In genomic region chr14:79621143-79621542, GRCm38 (mm10) we compare ENCODE assay signal across 33 mouse cellular contexts. TPM values are rescaled to one million over a fixed set of nuclear protein-coding genes. Genes with fewer than 3 reads are reported as not detected.
A peak's percentile ranks its signal among the peaks of the same experiment; 100 is the strongest.
DNase-seq lines count a peak whose midpoint lies in the region; ATAC-seq and TF ChIP-seq lines count a peak whose summit lies in the region.
"Had no signal": no experiment of that assay in that cellular context is flagged by ENCODE, and none has a peak within 500 bp of the region (broad histone marks: within the 10 kb centered on the region; RNA-seq: fewer than 3 reads in every experiment).

No protein-coding gene starts in this region.

- intact Hi-C loops in left cerebral cortex, adult 2 months (cut with DNase I) = no loop called here

- peaks cover 65% of the 10 kb centered on the region for H3K36me3 ChIP-seq in kidney, embryonic 15.5 days
- peaks cover 55% of the 10 kb centered on the region for H3K36me3 ChIP-seq in midbrain, embryonic 14.5 days (ENCODE audit: control insufficient read depth, insufficient read depth, low read length)
- peaks cover 27% of the 10 kb centered on the region for H3K36me3 ChIP-seq in midbrain, postnatal 0 days (ENCODE audit: insufficient read depth, low read length)
- H3K36me3 ChIP-seq in liver, embryonic 14.5 days (replicated peaks; ENCODE audit: control insufficient read depth, insufficient read depth, low read depth) = peaks cover 20% of the 10 kb centered on the region

- peak; percentile 23; the same call in 1 of the 2 replicates for TF ChIP-seq EP300 in liver, embryonic 14.5 days (IDR thresholded peaks at IDR 0.05; ENCODE audit: low read depth)

- 0 out of 2 replicates have a peak, but pooled peaks have one; percentile 29 for ATAC-seq in kidney, embryonic 15.5 days (replicated peaks; ENCODE audit: low FRiP score)
- no peak for ATAC-seq in midbrain, embryonic 14.5 days (ENCODE audit: low FRiP score, low TSS enrichment)
- no peak for ATAC-seq in midbrain, postnatal 0 days (ENCODE audit: low FRiP score)
- peak; percentile 45; the same call in 1 of the 2 replicates for ATAC-seq in liver, embryonic 14.5 days (ENCODE audit: insufficient read depth)
- ATAC-seq in megakaryocyte-erythroid progenitor cell, adult 5-6 weeks (replicated peaks; ENCODE audit: low FRiP score, low TSS enrichment, poor library complexity, severe bottlenecking) = 0 out of 2 replicates have a peak, but pooled peaks have one; percentile 37
- ATAC-seq: activated CD4-positive, CD25-positive, alpha-beta regulatory T cell, adult 4 months; forebrain, embryonic 15.5 days had no signal

- 0 out of 2 replicates have a peak, but pooled peaks cover 3% of the 10 kb centered on the region for H3K4me1 ChIP-seq in kidney, embryonic 15.5 days
- H3K4me1 ChIP-seq in midbrain, embryonic 14.5 days (ENCODE audit: control insufficient read depth, insufficient read depth, low read length) = no peaks in the 10 kb centered on the region
- no peaks in the 10 kb centered on the region for H3K4me1 ChIP-seq in midbrain, postnatal 0 days (ENCODE audit: insufficient read depth, low read length)
- H3K4me1 ChIP-seq in liver, embryonic 14.5 days (replicated peaks; ENCODE audit: control insufficient read depth in 2 of 2, insufficient read depth in 2 of 2, low read length in 1 of 2) = peaks cover 0 to 4% of the 10 kb centered on the region in 2 experiments; a peak in 3 of 4 replicates
- H3K4me1 ChIP-seq: embryonic facial prominence, embryonic 13.5 days; forebrain, embryonic 10.5 days; forebrain, embryonic 15.5 days; hindbrain, embryonic 13.5 days; limb, embryonic 12.5 days; midbrain, embryonic 10.5 days had no signal

- H3K27me3 ChIP-seq in kidney, embryonic 15.5 days = no peaks in the 10 kb centered on the region
- H3K27me3 ChIP-seq in midbrain, embryonic 14.5 days (ENCODE audit: control insufficient read depth, insufficient read depth, low read length) = no peaks in the 10 kb centered on the region
- H3K27me3 ChIP-seq in midbrain, postnatal 0 days (ENCODE audit: insufficient read depth, low read length) = no peaks in the 10 kb centered on the region
- H3K27me3 ChIP-seq in liver, embryonic 14.5 days (ENCODE audit: control insufficient read depth, insufficient read depth, low read length) = no peaks in the 10 kb centered on the region
- H3K27me3 ChIP-seq: embryonic facial prominence, embryonic 13.5 days; forebrain, embryonic 15.5 days; hindbrain, embryonic 13.5 days; limb, embryonic 12.5 days had no signal

- no peaks in the 10 kb centered on the region for H3K9me3 ChIP-seq in kidney, embryonic 15.5 days (replicated peaks)
- H3K9me3 ChIP-seq in midbrain, embryonic 14.5 days (ENCODE audit: control insufficient read depth, low read length) = no peaks in the 10 kb centered on the region
- no peaks in the 10 kb centered on the region for H3K9me3 ChIP-seq in midbrain, postnatal 0 days (ENCODE audit: low read length)
- no peaks in the 10 kb centered on the region for H3K9me3 ChIP-seq in liver, embryonic 14.5 days (ENCODE audit: control insufficient read depth, low read length)
- H3K9me3 ChIP-seq: embryonic facial prominence, embryonic 13.5 days; forebrain, embryonic 10.5 days; forebrain, embryonic 15.5 days; hindbrain, embryonic 13.5 days; limb, embryonic 12.5 days; midbrain, embryonic 10.5 days had no signal

- H3K4me2 ChIP-seq in kidney, embryonic 15.5 days = no peak overlapping the region
- H3K4me2 ChIP-seq in midbrain, embryonic 14.5 days (ENCODE audit: low read length) = no peak overlapping the region
- H3K4me2 ChIP-seq in midbrain, postnatal 0 days (ENCODE audit: low read depth, low read length, poor library complexity, severe bottlenecking) = no peak overlapping the region
- H3K4me2 ChIP-seq in liver, embryonic 14.5 days (ENCODE audit: low read depth) = no peak overlapping the region
- H3K4me2 ChIP-seq: embryonic facial prominence, embryonic 13.5 days; forebrain, embryonic 15.5 days; hindbrain, embryonic 13.5 days; limb, embryonic 12.5 days had no signal

- DNase-seq in kidney, adult 18-20 months = no peak
- peak; percentile 26 for DNase-seq in midbrain, embryonic 14.5 days
- DNase-seq in midbrain, postnatal 0 days (ENCODE audit: low spot score) = no peak
- peak in 1 of 3 experiments; percentile 22 for DNase-seq in liver, embryonic 14.5 days (ENCODE audit: low read depth in 3 of 3, low spot score in 3 of 3)
- no peak for DNase-seq in left cerebral cortex, adult 8-10 months (ENCODE audit: low spot score in 2 of 2)
- no peak for DNase-seq in left cerebral cortex, adult 2 months (ENCODE audit: extremely low spot score in 1 of 2, low spot score in 2 of 2)
- DNase-seq: adrenal gland, adult 2 months; adrenal gland, postnatal 36 days; cerebellum, adult 8-10 months; embryo, embryonic 11 days; gastrocnemius, adult 2 months; gastrocnemius, postnatal 36 days; heart, adult 2 months; heart, postnatal 36 days; kidney, adult 11 months; lung, adult 2 months; lung, postnatal 10 days; retina, postnatal 1 day; right cerebral cortex, postnatal 14 days; thymus, postnatal 4 days had no signal

- WGBS in kidney, embryonic 15.5 days = 41% methylated on average over 3 of the region's 3 CpGs
- WGBS in midbrain, embryonic 14.5 days = 59% methylated on average over 3 of the region's 3 CpGs
- WGBS in midbrain, postnatal 0 days = 60% methylated on average over 3 of the region's 3 CpGs
- WGBS in liver, embryonic 14.5 days (ENCODE audit: insufficient replicate concordance) = 41% methylated on average over 3 of the region's 3 CpGs

- no peak overlapping the region for H3K27ac ChIP-seq in kidney, embryonic 15.5 days
- H3K27ac ChIP-seq in midbrain, embryonic 14.5 days (replicated peaks; ENCODE audit: low read depth, low read length) = no peak overlapping the region
- H3K27ac ChIP-seq in midbrain, postnatal 0 days (ENCODE audit: low read depth, low read length) = no peak overlapping the region
- no peak overlapping the region for H3K27ac ChIP-seq in liver, embryonic 14.5 days
- no peak overlapping the region for H3K27ac ChIP-seq in left cerebral cortex, adult 2 months
- H3K27ac ChIP-seq: embryonic facial prominence, embryonic 13.5 days; forebrain, embryonic 10.5 days; forebrain, embryonic 15.5 days; gastrocnemius, adult 2 months; heart, adult 2 months; hindbrain, embryonic 13.5 days; limb, embryonic 12.5 days; macrophage; midbrain, embryonic 10.5 days had no signal

- no peak overlapping the region for H3K4me3 ChIP-seq in kidney, embryonic 15.5 days (replicated peaks)
- no peak overlapping the region for H3K4me3 ChIP-seq in midbrain, embryonic 14.5 days (replicated peaks; ENCODE audit: low read depth, low read length)
- H3K4me3 ChIP-seq in midbrain, postnatal 0 days (ENCODE audit: low read depth, low read length) = no peak overlapping the region
- no peak overlapping the region for H3K4me3 ChIP-seq in liver, embryonic 14.5 days (ENCODE audit: insufficient read depth in 1 of 2, low read depth in 2 of 2, low read length in 2 of 2)
- H3K4me3 ChIP-seq in left cerebral cortex, adult 2 months = no peak overlapping the region
- H3K4me3 ChIP-seq: embryonic facial prominence, embryonic 13.5 days; forebrain, embryonic 10.5 days; forebrain, embryonic 15.5 days; gastrocnemius, adult 2 months; heart, adult 2 months; hindbrain, embryonic 13.5 days; limb, embryonic 12.5 days; midbrain, embryonic 10.5 days had no signal

- no peak for TF ChIP-seq CTCF in midbrain, postnatal 0 days (IDR thresholded peaks at IDR 0.05)
- no peak for TF ChIP-seq CTCF in liver, embryonic 14.5 days (IDR thresholded peaks at IDR 0.05; ENCODE audit: low read depth)
- no peak for TF ChIP-seq CTCF in left cerebral cortex, adult 2 months (IDR thresholded peaks at IDR 0.05)

- H3K9ac ChIP-seq in kidney, embryonic 15.5 days = no peak overlapping the region
- H3K9ac ChIP-seq in midbrain, embryonic 14.5 days (replicated peaks; ENCODE audit: low read length) = no peak overlapping the region
- no peak overlapping the region for H3K9ac ChIP-seq in midbrain, postnatal 0 days (replicated peaks; ENCODE audit: low read length, poor library complexity, severe bottlenecking)
- no peak overlapping the region for H3K9ac ChIP-seq in liver, embryonic 14.5 days (replicated peaks)
- H3K9ac ChIP-seq: embryonic facial prominence, embryonic 13.5 days; forebrain, embryonic 15.5 days; hindbrain, embryonic 13.5 days; limb, embryonic 12.5 days had no signal

RNA-seq across cellular contexts. Expression of gene Sugt1, which starts 33.7 kb away (rescaled TPM):
- 122 and 131 TPM in 2 replicates for polyA plus RNA-seq in kidney, embryonic 15.5 days (2015; fragmentation: Nextera tagmentation; extraction: Ambion mirVana)
- polyA plus RNA-seq in midbrain, embryonic 14.5 days (2014; fragmentation: Nextera tagmentation; extraction: Ambion mirVana) = 120 and 128 TPM in 2 replicates
- 19.1 and 36.1 TPM in 2 replicates for total RNA-seq in midbrain, postnatal 0 days (2014; rRNA removed)
- polyA plus RNA-seq in midbrain, postnatal 0 days (2015; fragmentation: Nextera tagmentation; extraction: Ambion mirVana) = 86.0 and 87.0 TPM in 2 replicates
- 3.0 and 15.2 TPM in 2 replicates for polyA plus RNA-seq in liver, embryonic 14.5 days (2012; rRNA removed)
- 44.7 and 48.5 TPM in 2 replicates for polyA plus RNA-seq in liver, embryonic 14.5 days (2014; fragmentation: Nextera tagmentation; extraction: Ambion mirVana)
- 76.0 and 94.6 TPM in 2 replicates for total RNA-seq in megakaryocyte-erythroid progenitor cell, adult 5-6 weeks (2014; fragmentation: Nextera tagmentation)
- 121 and 127 TPM in 2 replicates for total RNA-seq in megakaryocyte-erythroid progenitor cell, adult 5-6 weeks (2017)
- 10 to 100 TPM; 87.9 to 97.3 (median 91.3) TPM for total RNA-seq in left cerebral cortex, adult 8-10 months (2022)
- 10 to 100 TPM; 83.6 to 88.8 TPM for total RNA-seq in left cerebral cortex, adult 2 months (2021)

RNA-seq across cellular contexts. Expression of gene Cnmd, which starts 40.8 kb away (rescaled TPM):
- polyA plus RNA-seq in kidney, embryonic 15.5 days (2015; fragmentation: Nextera tagmentation; extraction: Ambion mirVana) = 2.4 and 2.9 TPM in 2 replicates
- 1.8 and 2.2 TPM in 2 replicates for polyA plus RNA-seq in midbrain, embryonic 14.5 days (2014; fragmentation: Nextera tagmentation; extraction: Ambion mirVana)
- 2.0 and 3.1 TPM in 2 replicates for total RNA-seq in midbrain, postnatal 0 days (2014; rRNA removed)
- 4.0 and 4.3 TPM in 2 replicates for polyA plus RNA-seq in midbrain, postnatal 0 days (2015; fragmentation: Nextera tagmentation; extraction: Ambion mirVana)
- polyA plus RNA-seq in liver, embryonic 14.5 days (2012; rRNA removed) = 0.06 TPM in 1 of 2 replicates, not detected in the other
- not detected in 2 replicates for polyA plus RNA-seq in liver, embryonic 14.5 days (2014; fragmentation: Nextera tagmentation; extraction: Ambion mirVana)
- total RNA-seq in megakaryocyte-erythroid progenitor cell, adult 5-6 weeks (2014; fragmentation: Nextera tagmentation) = not detected in 2 replicates
- not detected in 2 replicates for total RNA-seq in megakaryocyte-erythroid progenitor cell, adult 5-6 weeks (2017)
- total RNA-seq in left cerebral cortex, adult 8-10 months (2022) = 1 to 10 TPM; 1.2 to 2.7 (median 1.8) TPM
- total RNA-seq in left cerebral cortex, adult 2 months (2021) = 1 to 10 TPM in 1 of 2 experiments, under 1 TPM in 1; 0.59 to 1.5 TPM
- total RNA-seq: monocyte, adult 5-6 weeks had no signal
- polyA plus RNA-seq: activated CD4-positive, CD25-positive, alpha-beta regulatory T cell, adult 4 months; adrenal gland, adult 2 months; large intestine, adult 2 months; macrophage; small intestine, adult 2 months had no signal

Comparison
In these comparisons a context has a peak if more than half of its experiments do, and no peak if none do; other contexts are left out.
1. ATAC-seq: peak in kidney, embryonic 15.5 days (single experiment), liver, embryonic 14.5 days (single experiment) and megakaryocyte-erythroid progenitor cell, adult 5-6 weeks (single experiment); none in midbrain, embryonic 14.5 days (single experiment) and midbrain, postnatal 0 days (single experiment).